Mouse (Mus musculus) C2C12 (cell line): ENCODE results near the gene Psmd13.

ENCODE experiments used
- CTCF ChIP-seq: IDR thresholded peaks from one replicate; pipeline ENCODE4 v1.5.1; 2011; ENCODE audit not compliant: control insufficient read depth, insufficient read depth, insufficient read length
- FOSL1 ChIP-seq: IDR thresholded peaks from one replicate; pipeline ENCODE4 v1.8.0; 2011; ENCODE audit warnings: mild to moderate bottlenecking, low read length; ENCODE audit not compliant: poor library complexity, insufficient read depth, severe bottlenecking
- MAX ChIP-seq: IDR thresholded peaks from one replicate; pipeline ENCODE4 v1.6.1; 2011; ENCODE audit warnings: mild to moderate bottlenecking, control low read depth
- MYOD1 ChIP-seq: IDR thresholded peaks from one replicate; pipeline ENCODE4 v1.6.1; 2011; ENCODE audit warnings: low read depth; ENCODE audit not compliant: control insufficient read depth, insufficient read length
- MYOG ChIP-seq: IDR thresholded peaks from one replicate; pipeline ENCODE4 v1.6.1; 2011; ENCODE audit not compliant: control insufficient read depth, insufficient read length; ENCODE audit errors: extremely low read depth
- USF1 ChIP-seq: IDR thresholded peaks from one replicate; pipeline ENCODE4 v1.6.1; 2011; ENCODE audit warnings: low read depth, mild to moderate bottlenecking, control low read depth, moderate library complexity

DNA sequence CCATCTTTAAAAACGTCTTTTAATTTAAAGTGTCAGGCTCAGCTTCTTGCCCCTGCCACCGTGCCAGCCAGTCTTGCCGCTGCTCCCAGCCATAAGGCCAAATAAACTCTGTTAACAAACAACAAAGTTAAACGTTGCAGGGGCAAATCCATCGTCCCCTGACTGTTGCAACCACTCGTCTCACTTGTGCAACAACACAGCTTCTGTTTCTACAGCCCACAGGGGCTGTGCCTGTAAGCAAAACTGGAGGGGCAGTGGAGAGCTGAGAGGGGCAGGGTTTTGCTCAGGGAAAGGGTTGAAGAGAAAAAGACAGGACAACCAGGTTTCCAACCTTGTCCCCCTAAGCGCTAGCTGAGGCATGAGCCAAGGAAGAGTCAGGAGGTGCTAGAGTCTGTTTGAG is 26.4 kb downstream of the Psmd13 start:
- TF ChIP-seq CTCF, result no peak
- no peak for TF ChIP-seq MAX
- TF ChIP-seq MYOG, result no peak
- no peak for TF ChIP-seq MYOD1
- no peak for TF ChIP-seq USF1
- no peak for TF ChIP-seq FOSL1
